Mouse (Mus musculus): ENCODE results near the gene Brd4.
"Not testable (repeated sequence)": the region's sequence is repeated elsewhere in the genome, so short reads cannot be mapped to it uniquely, and the experiment has no call there.

Brd4 gene

GRCm38 (mm10) chr17:32235534-32236191 lies 48.9 kb downstream of the Brd4 start:
- in situ Hi-C loops (cut with MseI, MboI) = no loop called here

- in situ Hi-C loops (cut with MseI, MboI) = no loop called here
Measured at GRCm38 (mm10) chr17:32233174-32233573, 51.3 kb downstream of the Brd4 start.

- in situ Hi-C loops (cut with MseI, MboI) = no loop called here
Measured at GRCm38 (mm10) chr17:32229256-32229655, 55.3 kb downstream of the Brd4 start.

- in situ Hi-C loops (cut with MseI, MboI) = no loop called here
Measured at GRCm38 (mm10) chr17:32220873-32221272, 63.6 kb downstream of the Brd4 start.

GRCm38 (mm10) chr17:32215587-32215986 lies 68.9 kb downstream of the Brd4 start:
- in situ Hi-C loops (cut with MseI, MboI) = not testable (repeated sequence)

GRCm38 (mm10) chr17:32211554-32211953 lies 73.0 kb downstream of the Brd4 start:
- in situ Hi-C loops (cut with MseI, MboI) = not testable (repeated sequence)

- in situ Hi-C loops (cut with MseI, MboI) = no loop called here
Measured at GRCm38 (mm10) chr17:32209752-32210151, 74.8 kb downstream of the Brd4 start.

- in situ Hi-C loops (cut with MseI, MboI) = no loop called here
Measured at GRCm38 (mm10) chr17:32209144-32209543, 75.4 kb downstream of the Brd4 start.

- in situ Hi-C loops (cut with MseI, MboI) = no loop called here
Measured at GRCm38 (mm10) chr17:32207586-32208245, 76.8 kb downstream of the Brd4 start.

GRCm38 (mm10) chr17:32205345-32205744 lies 79.2 kb downstream of the Brd4 start:
- in situ Hi-C loops (cut with MseI, MboI) = no loop called here

GRCm38 (mm10) chr17:32202972-32203371 lies 81.5 kb downstream of the Brd4 start:
- in situ Hi-C loops (cut with MseI, MboI) = no loop called here

- in situ Hi-C loops (cut with MseI, MboI) = no loop called here
Measured at GRCm38 (mm10) chr17:32201086-32201485, 83.4 kb downstream of the Brd4 start.

GRCm38 (mm10) chr17:32199796-32200195 lies 84.7 kb downstream of the Brd4 start:
- in situ Hi-C loops (cut with MseI, MboI) = no loop called here

GRCm38 (mm10) chr17:32197156-32197555 lies 87.4 kb downstream of the Brd4 start:
- in situ Hi-C loops (cut with MseI, MboI) = no loop called here

GRCm38 (mm10) chr17:32195725-32196124 lies 88.8 kb downstream of the Brd4 start:
- in situ Hi-C loops (cut with MseI, MboI) = no loop called here

GRCm38 (mm10) chr17:32193010-32193409 lies 91.5 kb downstream of the Brd4 start:
- in situ Hi-C loops (cut with MseI, MboI) = no loop called here

- in situ Hi-C loops (cut with MseI, MboI) = no loop called here
Measured at GRCm38 (mm10) chr17:32189850-32190249, 94.7 kb downstream of the Brd4 start.

GRCm38 (mm10) chr17:32188863-32189636 lies 95.5 kb downstream of the Brd4 start, which contains the start of gene Ephx3:
Gene Ephx3 (minus strand): TSS chr17:32189549.
- in situ Hi-C loops (cut with MseI, MboI) = no loop called here

GRCm38 (mm10) chr17:32183017-32183416 lies 101.5 kb downstream of the Brd4 start:
- in situ Hi-C loops (cut with MseI, MboI) = no loop called here

- in situ Hi-C loops (cut with MseI, MboI) = no loop called here
Measured at GRCm38 (mm10) chr17:32179621-32180491, 104.7 kb downstream of the Brd4 start.

GRCm38 (mm10) chr17:32176919-32177318 lies 107.6 kb downstream of the Brd4 start:
- in situ Hi-C loops (cut with MseI, MboI) = no loop called here

GRCm38 (mm10) chr17:32173166-32173565 lies 111.4 kb downstream of the Brd4 start:
- in situ Hi-C loops (cut with MseI, MboI) = no loop called here

All from mouse trophoblast stem cell (cell line).